Mouse (Mus musculus) heart, adult 9 months (tissue): ENCODE measurements around the gene Clpsl2.

Experiments used
- DNase-seq, 2 experiments: peaks; one replicate each; pipeline ENCODE4 v3.0.0; 2022; ENCODE audit warnings: low spot score in 2 of 2

Clpsl2 gene

DNA sequence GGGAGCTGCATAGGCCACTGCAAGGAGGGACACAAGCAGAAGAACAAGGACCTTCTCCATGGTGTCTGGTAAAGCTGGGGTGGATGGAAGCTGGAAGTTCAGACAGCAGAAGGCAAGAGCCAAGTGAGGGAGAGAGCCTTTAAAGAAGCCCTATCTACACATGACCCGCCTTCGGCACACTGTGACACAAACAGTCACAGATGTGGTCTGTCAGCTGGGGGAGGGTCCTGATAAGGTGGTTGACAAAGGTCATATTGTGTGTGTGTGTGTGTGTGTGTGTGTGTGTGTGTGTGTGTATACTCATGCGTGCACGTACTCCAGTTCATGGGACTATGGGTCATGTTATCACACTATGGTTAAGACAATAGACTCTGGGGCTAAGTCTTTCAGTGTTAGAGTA, 11.4 kb downstream of the Clpsl2 start, which contains the start of gene Clps:
TSS of gene Clps (minus strand) at position 169 of the 400 bp plus-strand sequence.
- DNase-seq: no peak

DNA sequence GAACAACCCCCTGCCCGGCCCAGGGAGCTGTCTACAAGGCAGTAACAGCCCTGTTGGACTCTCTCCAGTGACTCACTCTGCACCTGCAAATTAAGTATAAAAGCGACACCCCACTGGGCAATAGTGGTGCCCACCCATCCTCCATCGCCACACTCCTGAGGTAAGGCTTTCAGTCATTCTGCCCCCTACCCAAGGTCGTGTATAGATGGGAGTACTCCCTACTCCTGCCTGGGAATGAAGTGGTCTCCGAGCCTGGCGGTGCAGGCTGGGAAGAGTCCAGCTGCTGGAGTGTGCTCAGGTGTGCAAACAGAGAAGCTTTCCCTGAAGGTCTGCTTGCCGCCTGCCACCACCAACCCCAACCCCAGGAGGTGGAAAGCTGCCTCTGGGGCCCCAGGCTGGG, 12.4 kb downstream of the Clpsl2 start:
- no peak for DNase-seq

DNA sequence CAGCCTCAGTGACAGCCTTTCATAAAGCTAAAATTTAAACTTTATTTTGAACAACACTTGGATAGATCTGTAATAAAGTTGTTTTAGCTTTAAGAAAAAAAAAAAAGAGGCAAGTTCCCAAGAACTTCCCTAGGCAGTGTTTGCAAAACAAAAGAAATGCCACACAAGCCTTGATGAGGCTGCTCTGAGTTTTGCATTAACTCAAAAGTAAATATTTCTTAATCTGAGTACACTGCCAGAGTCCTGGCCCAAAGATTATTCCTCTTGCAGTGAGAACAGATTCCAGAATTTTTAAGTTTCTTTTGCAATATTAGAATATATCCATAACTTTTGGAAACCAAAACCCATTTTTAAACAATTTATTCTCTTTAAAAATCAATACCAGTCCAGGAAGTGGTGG, 16.0 kb downstream of the Clpsl2 start:
- no peak for DNase-seq

DNA sequence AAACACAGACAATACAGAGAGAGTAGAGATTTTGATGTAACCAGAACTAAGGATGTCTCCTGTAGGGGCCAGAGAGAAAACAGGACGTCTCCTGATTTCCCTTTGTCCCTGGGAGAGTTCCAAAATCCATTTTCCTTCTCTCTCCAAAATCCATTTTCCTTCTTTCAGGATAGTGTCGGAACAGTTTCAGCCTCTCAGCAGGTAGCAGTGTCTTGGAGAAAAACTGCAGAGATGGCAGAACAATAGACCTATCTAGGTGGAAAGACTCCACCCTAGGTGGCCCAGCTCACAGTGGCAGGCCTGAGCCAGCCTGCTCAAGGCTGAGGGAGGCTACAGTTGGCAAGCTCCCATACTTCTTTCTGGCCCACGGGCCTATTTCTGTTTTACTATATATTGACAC, 18.3 kb downstream of the Clpsl2 start:
- no peak for DNase-seq

DNA sequence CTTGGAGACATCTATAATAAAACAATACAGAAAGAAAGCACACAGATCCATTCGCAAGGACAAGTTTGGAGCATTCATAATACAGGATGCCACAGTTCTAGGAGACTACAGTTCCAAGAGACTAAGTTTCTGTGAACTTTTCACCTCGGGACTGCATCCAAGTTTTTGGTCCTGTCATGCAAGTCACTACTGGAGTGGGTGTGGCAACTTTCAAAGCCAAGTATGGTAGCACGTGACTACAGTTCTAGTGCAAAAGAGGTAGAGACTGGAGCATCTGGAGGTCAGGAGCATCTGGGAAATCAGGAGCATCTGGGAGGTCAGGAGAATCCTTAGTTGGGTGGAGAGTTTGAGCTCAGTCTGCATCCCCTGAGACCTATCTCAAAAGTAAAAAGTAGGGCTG, 22.7 kb downstream of the Clpsl2 start:
- no peak for DNase-seq

DNA sequence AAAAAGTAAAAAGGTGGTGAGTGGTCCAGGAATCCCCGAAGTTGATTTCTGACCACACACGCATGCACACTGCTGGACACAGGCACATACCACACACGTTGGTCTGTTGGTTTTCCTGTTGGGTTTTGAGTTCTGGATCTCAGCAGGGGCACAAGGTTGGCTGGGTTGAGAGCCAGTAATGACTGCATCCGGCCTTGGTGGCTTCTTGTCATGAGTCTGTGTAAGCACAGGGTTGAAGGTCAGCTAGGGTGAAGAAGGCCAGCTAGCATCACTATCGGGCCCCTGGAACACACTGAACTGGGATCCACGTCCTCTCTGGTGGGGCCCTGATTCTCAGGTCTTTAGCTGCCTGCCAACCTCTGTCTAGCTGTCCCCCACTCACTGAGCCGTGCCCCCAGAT, 23.3 kb downstream of the Clpsl2 start:
- DNase-seq: no peak

DNA sequence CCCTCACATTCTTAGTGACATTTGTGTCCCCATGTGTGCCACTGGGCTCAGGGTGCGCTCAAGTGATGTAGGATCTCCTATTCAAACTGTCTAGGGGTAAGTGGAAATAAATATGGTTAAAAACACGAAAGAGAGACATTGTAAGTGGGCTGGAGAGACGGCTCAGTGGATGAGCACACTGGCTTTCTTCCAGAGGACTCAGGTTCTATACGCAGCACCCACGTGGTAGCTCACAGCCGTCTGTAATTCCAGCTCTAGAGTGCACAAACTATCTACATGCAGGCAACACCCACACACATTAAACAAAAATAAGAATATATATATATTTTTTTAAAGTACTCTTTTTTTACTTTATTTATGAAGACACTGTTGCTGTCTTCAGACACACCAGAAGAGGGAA, 23.7 kb downstream of the Clpsl2 start:
- DNase-seq: no peak

DNA sequence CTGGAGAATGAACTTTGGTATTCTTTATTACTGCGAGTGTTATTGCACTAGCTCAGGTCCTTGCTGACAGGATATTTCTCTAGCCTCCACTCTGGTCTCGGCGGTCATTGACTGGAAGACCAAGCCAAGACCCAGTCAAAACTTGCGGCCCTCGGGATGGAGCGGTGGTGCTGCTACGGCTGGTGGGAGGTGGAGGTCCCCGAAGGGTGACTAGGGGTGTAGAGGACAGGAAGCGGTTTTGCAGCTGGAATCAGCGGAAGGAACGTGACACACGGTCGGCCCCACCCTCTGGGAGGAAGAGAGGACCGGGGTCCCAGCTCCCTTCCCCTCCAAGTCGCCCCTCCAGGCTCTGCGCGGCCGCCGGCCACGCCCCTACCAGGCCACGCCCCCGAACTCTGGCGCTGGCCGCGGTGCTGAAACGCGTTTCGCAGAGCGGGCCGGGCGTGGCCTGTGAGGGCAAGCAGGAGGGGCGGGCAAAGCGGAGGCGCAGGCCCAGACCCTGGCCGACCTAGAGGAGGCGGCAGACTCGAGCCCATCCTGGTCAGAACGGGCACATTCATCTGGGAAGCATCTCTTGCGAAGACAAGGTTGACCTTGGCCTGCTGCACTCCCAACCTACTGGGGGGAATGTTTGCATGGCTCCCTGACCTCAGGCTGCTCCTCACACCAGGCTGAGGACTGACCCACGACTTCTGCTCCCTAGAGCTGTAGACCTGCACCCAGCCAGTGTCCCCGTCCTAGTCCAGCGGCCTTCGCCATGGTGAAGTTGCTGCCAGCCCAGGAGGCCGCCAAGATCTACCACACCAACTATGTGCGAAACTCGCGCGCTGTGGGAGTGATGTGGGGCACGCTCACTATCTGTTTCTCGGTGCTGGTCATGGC, 26.3 kb downstream of the Clpsl2 start, which contains the start of gene Lhfpl5:
TSS of gene Lhfpl5 (plus strand) at position 398 of the 882 bp plus-strand sequence.
- DNase-seq: no peak

DNA sequence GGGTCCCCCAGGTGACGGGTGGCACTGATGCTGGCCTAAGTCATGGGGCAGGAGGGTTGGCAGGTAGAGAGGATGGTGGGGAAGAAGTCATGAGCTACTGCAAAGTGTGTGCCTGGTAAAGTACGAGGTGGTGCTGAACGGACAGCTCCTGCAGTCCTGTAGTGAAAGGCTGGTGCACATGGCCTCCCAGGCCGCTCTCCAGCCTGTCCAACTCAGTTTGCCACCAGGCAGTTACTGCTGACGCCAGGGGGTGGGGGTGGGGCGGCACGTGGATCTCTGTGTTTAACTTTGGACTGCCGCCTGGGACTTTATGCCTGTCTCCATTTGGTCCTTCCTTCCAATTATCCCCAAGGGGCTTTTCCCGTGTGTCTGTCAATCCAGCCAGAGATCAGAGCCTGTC, 31.2 kb downstream of the Clpsl2 start:
- peak in 1 of 2 experiments; percentile 18 for DNase-seq

DNA sequence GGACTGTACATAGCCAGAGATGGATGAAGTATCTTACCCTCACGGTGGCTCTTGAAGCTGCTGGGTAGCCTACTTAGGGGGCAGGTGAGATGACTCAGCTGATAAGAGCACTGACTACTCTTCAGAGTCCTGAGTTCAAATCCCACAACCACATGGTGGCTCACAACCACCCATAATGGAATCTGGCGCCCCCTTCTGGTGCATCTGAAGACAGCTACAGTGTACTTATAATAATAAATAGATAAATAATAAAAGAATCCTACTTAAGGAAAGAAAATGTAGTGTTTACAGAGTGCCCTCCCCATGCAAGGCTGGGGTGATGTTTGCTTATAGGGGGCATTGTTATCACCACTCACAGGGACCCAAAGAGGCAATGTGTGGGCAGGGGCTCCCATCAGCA, 31.8 kb downstream of the Clpsl2 start:
- DNase-seq: no peak

DNA sequence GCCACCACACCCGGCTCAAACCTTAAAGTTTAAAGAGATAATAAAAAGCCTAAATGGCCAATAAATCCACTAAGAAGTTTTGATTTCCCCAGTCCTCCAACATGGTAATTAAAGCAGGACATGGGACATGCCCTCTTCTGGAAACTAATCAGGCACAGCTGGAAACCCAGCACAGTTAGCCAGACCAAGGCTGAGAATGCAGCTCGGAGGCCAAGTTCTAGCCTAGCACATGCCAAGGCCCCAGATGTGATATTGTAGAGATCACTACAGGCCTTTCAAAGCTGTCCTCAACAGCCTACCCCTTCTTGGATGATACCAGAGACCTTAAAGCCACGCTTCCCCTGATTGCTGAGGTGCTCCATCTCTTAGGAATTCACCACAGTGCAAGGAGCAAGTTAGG, 37.3 kb downstream of the Clpsl2 start:
- no peak for DNase-seq

DNA sequence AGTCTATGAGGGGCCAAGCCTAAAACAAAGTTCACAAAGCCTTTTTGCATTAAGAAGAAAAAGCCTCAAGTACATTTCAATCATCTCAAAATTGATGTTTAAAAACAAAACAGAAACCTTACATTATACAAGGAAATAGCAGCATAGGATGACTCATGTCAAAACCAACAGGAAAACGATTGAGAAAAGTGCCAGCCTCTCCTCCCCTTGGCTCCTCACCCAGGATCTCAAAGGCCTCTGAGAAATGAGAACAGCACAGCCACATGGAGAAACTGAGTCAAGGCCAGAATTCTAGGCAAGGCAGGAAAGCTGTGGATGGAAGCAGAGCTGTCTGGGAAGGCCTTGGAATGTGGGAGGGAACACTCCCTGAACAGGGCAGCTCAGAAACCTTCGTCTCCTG, 39.4 kb downstream of the Clpsl2 start:
- no peak for DNase-seq

DNA sequence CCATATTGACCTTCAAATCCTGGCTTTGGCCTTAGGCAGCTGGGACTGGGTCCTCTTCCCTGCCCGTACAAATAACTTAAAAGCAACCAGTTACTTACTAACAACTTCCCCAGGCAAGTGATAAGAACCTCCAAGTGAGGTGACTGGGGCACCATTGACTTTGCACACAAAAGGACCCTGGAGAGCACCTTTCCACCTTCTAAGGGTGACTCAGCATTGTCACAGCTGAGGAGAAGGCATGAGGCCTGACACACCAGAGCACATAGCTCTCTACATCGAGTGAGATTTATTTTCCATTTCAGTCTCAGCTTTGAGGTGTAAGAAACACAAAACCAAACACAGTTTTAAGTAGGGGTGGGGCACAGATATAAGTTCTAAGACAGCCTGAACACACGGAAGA, 41.4 kb downstream of the Clpsl2 start:
- no peak for DNase-seq

DNA sequence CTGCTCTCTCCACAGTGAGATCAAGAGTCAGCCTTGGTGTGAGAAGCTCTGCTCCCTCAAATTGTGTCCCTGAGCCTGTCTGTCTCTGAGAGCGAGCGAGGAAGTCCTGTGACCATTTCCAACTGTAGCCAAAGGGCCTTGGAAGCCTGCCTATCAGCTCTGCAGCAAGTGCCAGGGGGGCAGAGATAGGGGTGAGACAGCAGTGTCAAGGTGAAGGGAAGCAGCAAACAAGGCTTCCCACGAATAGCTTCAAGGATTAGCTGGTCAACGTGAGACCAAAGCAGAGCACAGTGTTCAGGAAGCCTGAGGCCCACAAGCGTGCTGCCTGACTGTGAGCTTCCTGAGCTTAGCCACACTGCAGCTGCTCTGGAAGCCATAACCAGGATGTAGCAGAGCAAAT, 42.3 kb downstream of the Clpsl2 start:
- DNase-seq: peak; percentile 49 to 75

DNA sequence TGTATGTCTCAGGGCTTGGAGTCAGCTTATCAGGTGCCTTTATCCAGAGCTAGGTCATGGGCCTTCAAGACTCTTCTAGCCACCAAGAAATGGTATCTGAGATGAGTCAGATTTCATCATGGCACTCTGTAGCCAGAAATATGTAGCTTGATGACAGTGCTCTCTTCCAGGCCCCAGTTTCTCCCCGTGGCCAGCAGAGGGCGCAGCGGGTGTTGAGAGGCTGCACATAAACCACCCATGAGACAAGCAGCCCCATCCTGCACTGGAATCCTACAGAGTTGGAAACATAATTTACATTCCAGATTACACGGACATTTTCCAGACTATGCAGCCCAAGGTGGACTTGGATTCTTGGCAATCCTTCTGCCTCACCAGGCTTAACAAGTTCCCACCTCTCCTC, 43.8 kb downstream of the Clpsl2 start:
- DNase-seq: peak; percentile 20 to 54

DNA sequence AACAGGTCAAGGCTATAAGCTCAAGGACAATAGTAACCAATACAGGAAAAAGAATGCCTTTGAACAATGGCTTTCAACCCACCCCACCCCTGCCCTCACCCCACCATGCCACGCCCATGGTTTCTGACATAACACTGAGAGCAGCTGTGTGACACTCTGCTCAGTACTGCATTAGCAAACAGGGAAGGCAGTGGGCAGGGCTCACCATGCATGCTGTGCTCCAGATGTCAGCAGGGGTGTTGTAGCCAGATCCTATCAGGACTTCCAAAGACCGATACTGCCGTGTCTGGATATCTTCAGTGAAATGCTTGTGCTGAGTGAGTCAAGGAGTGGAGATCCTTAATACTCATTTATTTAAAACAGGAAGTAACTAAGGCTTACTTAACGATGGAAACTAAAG, 44.8 kb downstream of the Clpsl2 start:
- DNase-seq: no peak

DNA sequence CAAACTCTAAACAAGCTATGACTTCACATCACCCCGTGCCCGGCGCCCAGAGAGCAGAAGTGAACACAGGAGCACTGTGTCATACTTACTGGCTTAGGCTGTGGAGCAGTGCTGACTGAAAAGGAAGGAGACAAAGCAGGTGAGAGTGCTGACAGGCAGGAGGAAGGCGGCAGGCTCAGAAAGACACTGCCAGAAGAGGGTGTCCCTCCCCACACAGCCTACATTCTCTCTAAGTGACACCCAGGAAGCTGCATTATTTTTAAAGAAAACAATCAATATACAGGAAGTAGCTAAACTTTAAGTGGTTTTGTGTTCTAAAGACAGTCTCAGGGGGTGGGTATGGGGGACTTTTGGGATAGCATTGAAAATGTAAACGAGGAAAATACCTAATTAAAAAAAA, 51.6 kb downstream of the Clpsl2 start:
- DNase-seq: no peak

DNA sequence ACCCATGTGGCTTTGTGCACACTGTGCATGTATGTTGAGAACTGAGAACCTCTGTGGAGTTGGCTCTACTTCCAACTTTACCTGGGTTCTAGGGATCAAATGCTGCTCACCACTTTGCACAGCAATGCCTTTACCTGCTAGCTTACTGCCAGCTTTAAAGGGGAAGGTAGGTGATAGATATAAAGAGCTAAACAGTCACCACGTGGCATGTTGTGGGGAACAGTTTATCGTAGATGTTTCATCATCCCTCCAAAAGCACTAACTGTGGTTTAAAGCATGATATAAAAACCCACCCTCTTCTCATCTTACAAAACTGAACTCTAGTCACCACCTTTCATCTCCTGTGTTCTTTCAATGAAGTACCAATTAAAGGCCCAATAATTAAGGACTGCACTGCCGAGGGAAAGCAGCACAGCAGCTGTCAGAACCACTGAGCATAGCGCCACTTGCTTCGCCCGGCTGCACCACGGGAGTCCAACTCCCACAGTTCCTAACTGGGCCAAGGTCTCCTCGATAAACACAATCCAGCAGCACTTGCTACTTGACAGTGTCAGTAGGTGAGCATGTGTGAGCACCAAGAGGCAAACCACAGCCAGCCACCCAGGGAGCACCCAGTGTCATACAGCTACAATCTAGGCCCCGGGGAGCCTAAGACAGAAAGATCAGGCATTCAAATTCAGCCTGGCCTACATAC, 52.5 kb downstream of the Clpsl2 start:
- DNase-seq: no peak
